Mouse (Mus musculus): Measurements from ENCODE around the gene Bbx.

The Bbx gene

DNA sequence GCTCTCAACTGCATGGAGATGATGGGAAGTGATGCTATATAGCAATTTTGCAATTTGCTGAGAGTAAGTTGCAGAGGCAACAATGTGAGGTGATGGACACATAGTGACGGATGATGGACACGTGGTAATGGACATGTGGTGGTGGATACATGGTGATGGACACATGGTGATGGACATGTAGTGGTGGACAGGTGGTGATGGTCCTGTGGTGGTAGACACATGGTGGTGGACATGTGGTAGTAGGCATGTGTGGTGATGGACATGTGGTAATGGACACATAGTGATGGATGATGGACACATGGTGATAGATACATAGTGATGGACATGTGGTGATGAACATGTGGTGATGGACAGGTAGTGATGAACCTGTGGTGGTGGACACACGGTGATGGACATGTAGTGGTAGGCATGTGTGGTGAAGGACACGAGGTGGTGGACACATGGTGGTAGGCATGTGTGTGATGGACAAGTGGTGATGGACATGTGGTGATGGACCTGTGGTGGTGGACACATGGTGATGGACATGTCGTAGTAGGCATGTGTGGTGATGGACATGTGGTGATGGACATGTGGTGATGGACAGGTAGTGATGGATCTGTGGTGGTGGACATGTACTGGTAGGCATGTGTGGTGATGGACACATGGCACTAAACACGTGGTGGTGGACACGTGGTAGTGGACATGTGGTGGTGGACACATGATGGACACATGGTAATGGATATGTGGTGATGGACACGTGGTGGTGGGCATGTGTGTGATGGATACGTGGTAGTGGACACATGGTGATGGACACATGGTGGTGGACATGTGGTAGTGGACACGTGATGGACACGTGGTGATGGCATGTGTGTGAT is 271.5 kb downstream of the Bbx start:
- DNase-seq (ENCODE audit: low read depth) = no peak

DNA sequence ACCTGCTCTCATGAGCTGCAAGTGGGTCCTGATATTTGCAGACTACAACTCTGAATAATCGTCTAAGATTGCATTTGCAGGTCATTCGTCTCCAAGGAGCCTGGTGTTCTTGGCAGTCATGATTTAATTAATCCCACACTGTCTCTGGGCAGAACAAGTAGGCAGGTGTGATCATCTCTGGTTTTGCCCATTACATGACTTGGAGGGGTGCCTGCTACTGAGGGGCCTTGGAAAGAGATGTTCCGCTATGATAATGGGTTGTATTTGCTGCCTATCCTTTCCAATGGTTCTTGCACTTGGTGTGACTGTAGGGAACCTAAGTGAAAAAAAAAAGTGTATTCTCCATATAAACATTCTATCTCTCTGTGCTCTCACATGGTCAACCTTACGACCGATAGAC is 273.6 kb downstream of the Bbx start:
- no peak for DNase-seq (ENCODE audit: low read depth)

DNA sequence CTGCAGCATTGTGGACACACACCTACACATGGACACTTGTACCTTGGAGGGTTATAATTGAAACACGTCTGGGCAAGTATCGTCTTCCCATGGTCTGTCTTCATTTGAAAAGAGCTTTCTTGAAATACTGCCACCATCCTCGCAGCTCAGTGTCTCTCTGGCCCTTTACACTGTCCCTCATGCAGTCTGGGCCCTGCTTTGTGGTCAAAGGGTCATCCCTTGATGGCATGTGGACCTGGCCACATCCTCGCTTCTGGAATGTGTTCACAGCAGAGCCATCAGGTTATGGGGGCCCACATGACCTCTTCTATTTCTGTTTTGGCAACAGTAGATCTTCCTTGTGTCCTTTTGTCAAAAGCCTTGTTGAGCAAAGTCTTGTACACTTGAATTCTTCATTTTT is 282.6 kb downstream of the Bbx start:
- DNase-seq (ENCODE audit: low read depth) = no peak

DNA sequence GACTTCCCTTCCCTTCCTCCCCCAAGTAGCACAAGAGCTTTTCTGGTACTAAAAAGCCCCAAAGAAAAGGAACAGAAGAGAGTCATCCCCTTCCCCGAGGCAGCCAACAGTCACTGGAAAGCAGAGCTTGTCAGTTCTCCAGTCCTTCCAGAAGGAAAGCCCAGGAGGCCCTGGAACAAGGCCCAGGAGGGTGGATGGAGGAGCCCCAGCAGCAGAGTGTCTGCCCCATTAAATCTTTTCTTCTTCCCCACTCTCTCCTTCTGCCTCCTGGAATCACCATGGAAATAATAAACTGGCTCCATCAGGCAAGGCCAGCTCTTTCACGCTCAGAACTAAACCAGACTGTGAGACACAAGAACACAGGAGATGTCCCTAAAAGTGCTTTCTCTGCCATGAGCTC is 284.3 kb downstream of the Bbx start:
- DNase-seq (ENCODE audit: low read depth) = no peak
